Mouse (Mus musculus) heart, embryonic 12.5 days (tissue): Measurements from ENCODE around the gene Acads. TPM values are rescaled to one million over a fixed set of nuclear protein-coding genes. Genes with fewer than 3 reads are reported as not detected.
"Not testable (repeated sequence)": the region's sequence is repeated elsewhere in the genome, so short reads cannot be mapped to it uniquely, and the experiment has no call there.

Source experiments
- ATAC-seq: fragments of 200-750 bp; cut with Nextera tagmentation; 2 replicates; pipeline ENCODE4 v1.8.0; 2017; ENCODE audit warnings: moderate TSS enrichment, moderate library complexity; ENCODE audit not compliant: insufficient number of reproducible peaks, low FRiP score
- H3K27ac ChIP-seq: fragments of 300-500 bp; sonication (generic); 2 replicates; pipeline ENCODE4 v1.5.1; 2016; ENCODE audit warnings: mild to moderate bottlenecking, moderate library complexity; ENCODE audit not compliant: poor library complexity, severe bottlenecking
- H3K27me3 ChIP-seq: fragments of 300-500 bp; sonication (generic); replicated peaks from 2 replicates; pipeline ENCODE4 v1.6.1; 2016; ENCODE audit warnings: mild to moderate bottlenecking, moderate library complexity
- H3K36me3 ChIP-seq: fragments of 300-500 bp; sonication (generic); 2 replicates; pipeline ENCODE4 v1.6.1; 2016; ENCODE audit warnings: mild to moderate bottlenecking, moderate library complexity
- H3K4me1 ChIP-seq: fragments of 300-500 bp; sonication (generic); replicated peaks from 2 replicates; pipeline ENCODE4 v1.6.1; 2016; ENCODE audit warnings: mild to moderate bottlenecking
- H3K4me2 ChIP-seq: fragments of 300-500 bp; sonication (generic); 2 replicates; pipeline ENCODE4 v1.6.1; 2016; ENCODE audit warnings: mild to moderate bottlenecking, moderate library complexity
- H3K4me3 ChIP-seq: fragments of 300-500 bp; sonication (generic); 2 replicates; pipeline ENCODE4 v1.5.1; 2016; ENCODE audit warnings: mild to moderate bottlenecking
- H3K9ac ChIP-seq: fragments of 300-500 bp; sonication (generic); 2 replicates; pipeline ENCODE4 v1.6.1; 2016; ENCODE audit warnings: mild to moderate bottlenecking, moderate library complexity
- H3K9me3 ChIP-seq: fragments of 300-500 bp; sonication (generic); replicated peaks from 2 replicates; pipeline ENCODE4 v1.6.1; 2016; ENCODE audit warnings: mild to moderate bottlenecking, moderate library complexity
- WGBS: fragments of 180-500 bp; shearing (Covaris S2); methylation state at CpG from one replicate; pipeline ENCODE4 v1.1.7; 2016; 5-methylcytosine and 5-hydroxymethylcytosine counted together
- polyA plus RNA-seq: library from polyadenylated mRNA; unstranded; fragments of >200 nt; fragmentation: Nextera tagmentation; extraction: Ambion mirVana; gene quantifications from 2 replicates; pipeline ENCODE4 v1.2.1, GENCODE M21; 2016

Acads gene
- polyA plus RNA-seq, 1 experiment from 2014 or later: 114 TPM

- Histone ChIP-seq H3K9me3 (0 out of 2 replicates have a peak, but pooled peaks cover 2% of the 10 kb centered on the region), H3K4me3 (no peak overlapping the region), H3K27me3 (no peaks in the 10 kb centered on the region), H3K36me3 (peaks cover 69% of the 10 kb centered on the region), H3K4me2 (no peak overlapping the region), H3K9ac (no peak overlapping the region), H3K4me1 (peaks cover 39% of the 10 kb centered on the region), H3K27ac (no peak overlapping the region)
- no peak for ATAC-seq
- 92% methylated on average over 14 of the region's 14 CpGs for WGBS
These were observed 30.7 kb upstream of the Acads start for GRCm38 (mm10) chr5:115149675-115150459.

- not testable (repeated sequence) for ATAC-seq, H3K27me3 ChIP-seq, H3K9me3 ChIP-seq, H3K9ac ChIP-seq, H3K4me2 ChIP-seq, H3K4me3 ChIP-seq, H3K27ac ChIP-seq
- H3K4me1 ChIP-seq: peaks cover 29% of the 10 kb centered on the region
- WGBS: no CpG with 5 or more reads among the region's 1 CpGs
- H3K36me3 ChIP-seq: peaks cover 79% of the 10 kb centered on the region
These were observed 29.7 kb upstream of the Acads start for GRCm38 (mm10) chr5:115148872-115149271.

- H3K36me3 ChIP-seq: peaks cover 81% of the 10 kb centered on the region
- H3K27ac ChIP-seq: no peak overlapping the region
- WGBS: 88% methylated on average over 8 of the region's 8 CpGs
These were observed 29.2 kb upstream of the Acads start for GRCm38 (mm10) chr5:115148378-115148777.

GRCm38 (mm10) chr5:115147388-115147787 lies 28.2 kb upstream of the Acads start:
- Histone ChIP-seq H3K4me3 (no peak overlapping the region), H3K9ac (no peak overlapping the region), H3K4me2 (no peak overlapping the region), H3K9me3 (0 out of 2 replicates have a peak, but pooled peaks cover 2% of the 10 kb centered on the region), H3K4me1 (peaks cover 16% of the 10 kb centered on the region), H3K27ac (no peak overlapping the region), H3K27me3 (no peaks in the 10 kb centered on the region), H3K36me3 (peaks cover 82% of the 10 kb centered on the region)
- WGBS: 80% methylated on average over 3 of the region's 3 CpGs
- ATAC-seq: no peak

More at GRCm38 (mm10) chr5:115148378-115148777, 29.2 kb upstream of the Acads start:
- ATAC-seq: no peak
- peaks cover 26% of the 10 kb centered on the region for H3K4me1 ChIP-seq
- H3K9ac ChIP-seq: no peak overlapping the region
- H3K27me3 ChIP-seq: no peaks in the 10 kb centered on the region
- H3K4me3 ChIP-seq: no peak overlapping the region
- 0 out of 2 replicates have a peak, but pooled peaks cover 2% of the 10 kb centered on the region for H3K9me3 ChIP-seq
- H3K4me2 ChIP-seq: no peak overlapping the region

GRCm38 (mm10) chr5:115146747-115147130 lies 27.6 kb upstream of the Acads start:
- H3K9me3 ChIP-seq: 0 out of 2 replicates have a peak, but pooled peaks cover 2% of the 10 kb centered on the region
- H3K27ac ChIP-seq: no peak overlapping the region
- no peak overlapping the region for H3K4me3 ChIP-seq
- peaks cover 11% of the 10 kb centered on the region for H3K4me1 ChIP-seq
- no peak overlapping the region for H3K9ac ChIP-seq
- no peak overlapping the region for H3K4me2 ChIP-seq
- H3K27me3 ChIP-seq: no peaks in the 10 kb centered on the region
- peaks cover 83% of the 10 kb centered on the region for H3K36me3 ChIP-seq
- no peak for ATAC-seq

- Histone ChIP-seq H3K4me2 (no peak overlapping the region), H3K4me1 (peaks cover 5% of the 10 kb centered on the region; the same call in 1 of the 2 replicates), H3K9ac (no peak overlapping the region), H3K27ac (no peak overlapping the region), H3K4me3 (no peak overlapping the region), H3K27me3 (no peaks in the 10 kb centered on the region), H3K9me3 (0 out of 2 replicates have a peak, but pooled peaks cover 2% of the 10 kb centered on the region), H3K36me3 (peaks cover 80% of the 10 kb centered on the region)
- whole genome bisulfite sequencing: 75% methylated on average over 6 of the region's 6 CpGs
- ATAC-seq: no peak
These were observed 27.0 kb upstream of the Acads start for GRCm38 (mm10) chr5:115145976-115146746.

- Histone ChIP-seq H3K36me3 (peaks cover 72% of the 10 kb centered on the region), H3K4me1 (no peaks in the 10 kb centered on the region), H3K9ac (no peak overlapping the region), H3K9me3 (0 out of 2 replicates have a peak, but pooled peaks cover 2% of the 10 kb centered on the region), H3K27ac (no peak overlapping the region), H3K27me3 (no peaks in the 10 kb centered on the region), H3K4me2 (no peak overlapping the region), H3K4me3 (no peak overlapping the region)
- ATAC-seq: no peak
- 80% methylated on average over 11 of the region's 11 CpGs for WGBS
These were observed 26.3 kb upstream of the Acads start for GRCm38 (mm10) chr5:115145253-115145968.

GRCm38 (mm10) chr5:115144471-115144870 lies 25.3 kb upstream of the Acads start:
- Histone ChIP-seq H3K9me3 (0 out of 2 replicates have a peak, but pooled peaks cover 2% of the 10 kb centered on the region), H3K27me3 (no peaks in the 10 kb centered on the region), H3K27ac (no peak overlapping the region), H3K9ac (no peak overlapping the region), H3K36me3 (peaks cover 63% of the 10 kb centered on the region), H3K4me1 (0 out of 2 replicates have a peak, but pooled peaks cover 3% of the 10 kb centered on the region), H3K4me3 (no peak overlapping the region), H3K4me2 (no peak overlapping the region)
- ATAC-seq: no peak
- WGBS: 67% methylated on average over 6 of the region's 6 CpGs

- 72% methylated on average over 10 of the region's 10 CpGs for WGBS
- 0 out of 2 replicates have a peak, but pooled peaks cover 3% of the 10 kb centered on the region for H3K4me1 ChIP-seq
- no peak overlapping the region for H3K4me2 ChIP-seq
- ATAC-seq: no peak
- no peaks in the 10 kb centered on the region for H3K27me3 ChIP-seq
- no peak overlapping the region for H3K4me3 ChIP-seq
- no peak overlapping the region for H3K27ac ChIP-seq
- H3K36me3 ChIP-seq: peaks cover 55% of the 10 kb centered on the region
- no peak overlapping the region for H3K9ac ChIP-seq
- no peaks in the 10 kb centered on the region for H3K9me3 ChIP-seq
These were observed 24.4 kb upstream of the Acads start for GRCm38 (mm10) chr5:115143552-115143951.

GRCm38 (mm10) chr5:115142166-115142697 lies 23.1 kb upstream of the Acads start:
- Histone ChIP-seq H3K4me2 (no peak overlapping the region), H3K9me3 (no peaks in the 10 kb centered on the region), H3K27me3 (no peaks in the 10 kb centered on the region), H3K9ac (no peak overlapping the region), H3K27ac (no peak overlapping the region), H3K36me3 (peaks cover 42% of the 10 kb centered on the region), H3K4me1 (0 out of 2 replicates have a peak, but pooled peaks cover 3% of the 10 kb centered on the region), H3K4me3 (no peak overlapping the region)
- 86% methylated on average over 9 of the region's 9 CpGs for WGBS
- ATAC-seq: no peak
